Mouse (Mus musculus): ENCODE results near the gene Vash2. TPM values are rescaled to one million over a fixed set of nuclear protein-coding genes. Genes with fewer than 3 reads are reported as not detected.
"Not testable (repeated sequence)": the region's sequence is repeated elsewhere in the genome, so short reads cannot be mapped to it uniquely, and the experiment has no call there.

Gene Vash2
- 66.2 and 75.8 TPM in 2 replicates for polyA plus RNA-seq (2014; fragmentation: Nextera tagmentation; extraction: Ambion mirVana)

DNA sequence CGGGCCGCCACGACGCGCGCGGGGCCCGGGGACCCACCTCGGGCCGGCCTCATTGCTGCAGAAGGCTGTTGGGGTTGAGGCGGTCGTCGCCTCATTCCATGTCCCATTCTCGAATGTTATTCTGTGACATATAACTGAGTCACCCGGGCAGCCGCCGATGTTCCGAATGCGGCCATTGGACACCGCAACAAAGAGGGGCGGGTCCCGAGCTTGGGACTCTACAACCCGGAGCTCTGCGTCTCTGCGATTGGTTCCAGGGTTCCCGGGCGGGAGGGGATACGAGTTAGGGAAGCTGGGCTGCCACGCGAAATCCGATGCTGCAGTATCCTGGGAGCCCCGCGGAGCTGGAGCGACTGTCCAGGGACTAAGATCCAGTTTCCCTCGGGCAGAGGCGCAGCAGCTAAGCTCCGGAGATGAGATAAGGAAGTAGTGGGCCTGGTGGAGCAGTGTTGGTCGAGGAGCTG lies at the start of gene Vash2:
Gene Vash2, minus strand, starts transcription at position 197 of the 464 bp plus-strand sequence.
- peak within 1 kb of the TSS; percentile 96 for H3K9ac ChIP-seq (ENCODE audit: low read depth, low read length)
- peak within 1 kb of the TSS; percentile 79 for H3K4me3 ChIP-seq (ENCODE audit: low read depth, low read length)
- WGBS (ENCODE audit: insufficient replicate concordance): under 1% methylated on average over 35 of the region's 38 CpGs
- no peaks in the 10 kb centered on the region for H3K27me3 ChIP-seq (ENCODE audit: control insufficient read depth, insufficient read depth, low read length)
- H3K4me2 ChIP-seq: peak within 1 kb of the TSS; percentile 95
- H3K27ac ChIP-seq (ENCODE audit: low read depth, low read length): peak within 1 kb of the TSS; percentile 95
- peaks cover 5% of the 10 kb centered on the region; the same call in 1 of the 2 replicates for H3K36me3 ChIP-seq (ENCODE audit: control insufficient read depth, insufficient read depth, low read length)
- ATAC-seq (replicated peaks; ENCODE audit: insufficient number of reproducible peaks, low FRiP score, low TSS enrichment): peak; percentile 93
- no peaks in the 10 kb centered on the region for H3K9me3 ChIP-seq (replicated peaks; ENCODE audit: control insufficient read depth, low read length)
- H3K4me1 ChIP-seq (ENCODE audit: control insufficient read depth, insufficient read depth, low read length): peaks cover 40% of the 10 kb centered on the region

DNA sequence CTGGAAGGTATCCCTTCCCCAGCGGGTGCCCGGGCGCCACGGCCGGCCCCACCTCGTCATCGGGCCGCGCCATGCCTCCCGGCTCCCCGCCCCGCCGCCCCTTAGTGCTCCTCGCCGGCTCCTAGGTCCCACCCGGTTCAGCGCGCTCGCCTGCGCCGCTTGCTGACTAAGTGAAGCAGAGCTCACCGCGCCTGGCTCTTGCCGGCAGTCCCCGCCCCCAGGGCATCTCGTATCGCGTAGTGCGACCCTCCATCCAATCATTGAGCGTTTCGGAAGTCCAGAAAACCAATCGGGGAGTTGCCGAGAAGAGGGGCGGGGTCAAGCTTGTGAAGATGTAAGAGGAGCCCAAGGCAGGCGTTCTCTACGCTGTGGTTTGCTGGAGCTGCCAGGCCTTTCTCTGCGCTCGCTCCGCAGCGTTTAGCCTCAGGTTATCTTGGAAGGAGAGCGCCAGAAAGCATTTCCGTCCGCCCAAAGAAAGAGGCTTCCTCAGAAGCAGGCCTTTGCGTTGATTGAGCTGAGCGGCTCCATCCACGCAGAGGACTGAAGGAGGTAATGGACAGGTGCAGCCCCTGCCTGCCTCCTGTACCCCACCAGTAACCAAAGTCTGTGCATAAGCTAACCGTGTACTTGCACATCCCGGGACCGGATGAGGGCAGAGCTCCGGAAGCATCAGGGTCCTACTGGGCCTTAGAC lies 47.1 kb upstream of the Vash2 start, which contains the start of gene Flvcr1:
Gene Flvcr1, minus strand, starts transcription at position 138 of the 693 bp plus-strand sequence.
- Histone ChIP-seq H3K36me3 (ENCODE audit: control insufficient read depth, insufficient read depth, low read length) (peaks cover 2% of the 10 kb centered on the region; the same call in 1 of the 2 replicates), H3K4me3 (ENCODE audit: low read depth, low read length) (peak within 1 kb of the TSS; percentile 85), H3K4me2 (peak within 1 kb of the TSS; percentile 99), H3K9me3 (replicated peaks; ENCODE audit: control insufficient read depth, low read length) (no peaks in the 10 kb centered on the region), H3K9ac (ENCODE audit: low read depth, low read length) (peak within 1 kb of the TSS; percentile 94), H3K27ac (ENCODE audit: low read depth, low read length) (peak within 1 kb of the TSS; percentile 91), H3K4me1 (ENCODE audit: control insufficient read depth, insufficient read depth, low read length) (0 out of 2 replicates have a peak, but pooled peaks cover 8% of the 10 kb centered on the region), H3K27me3 (ENCODE audit: control insufficient read depth, insufficient read depth, low read length) (no peaks in the 10 kb centered on the region)
- peak; percentile 98 for ATAC-seq (replicated peaks; ENCODE audit: insufficient number of reproducible peaks, low FRiP score, low TSS enrichment)
- WGBS (ENCODE audit: insufficient replicate concordance): under 1% methylated on average over 50 of the region's 50 CpGs

DNA sequence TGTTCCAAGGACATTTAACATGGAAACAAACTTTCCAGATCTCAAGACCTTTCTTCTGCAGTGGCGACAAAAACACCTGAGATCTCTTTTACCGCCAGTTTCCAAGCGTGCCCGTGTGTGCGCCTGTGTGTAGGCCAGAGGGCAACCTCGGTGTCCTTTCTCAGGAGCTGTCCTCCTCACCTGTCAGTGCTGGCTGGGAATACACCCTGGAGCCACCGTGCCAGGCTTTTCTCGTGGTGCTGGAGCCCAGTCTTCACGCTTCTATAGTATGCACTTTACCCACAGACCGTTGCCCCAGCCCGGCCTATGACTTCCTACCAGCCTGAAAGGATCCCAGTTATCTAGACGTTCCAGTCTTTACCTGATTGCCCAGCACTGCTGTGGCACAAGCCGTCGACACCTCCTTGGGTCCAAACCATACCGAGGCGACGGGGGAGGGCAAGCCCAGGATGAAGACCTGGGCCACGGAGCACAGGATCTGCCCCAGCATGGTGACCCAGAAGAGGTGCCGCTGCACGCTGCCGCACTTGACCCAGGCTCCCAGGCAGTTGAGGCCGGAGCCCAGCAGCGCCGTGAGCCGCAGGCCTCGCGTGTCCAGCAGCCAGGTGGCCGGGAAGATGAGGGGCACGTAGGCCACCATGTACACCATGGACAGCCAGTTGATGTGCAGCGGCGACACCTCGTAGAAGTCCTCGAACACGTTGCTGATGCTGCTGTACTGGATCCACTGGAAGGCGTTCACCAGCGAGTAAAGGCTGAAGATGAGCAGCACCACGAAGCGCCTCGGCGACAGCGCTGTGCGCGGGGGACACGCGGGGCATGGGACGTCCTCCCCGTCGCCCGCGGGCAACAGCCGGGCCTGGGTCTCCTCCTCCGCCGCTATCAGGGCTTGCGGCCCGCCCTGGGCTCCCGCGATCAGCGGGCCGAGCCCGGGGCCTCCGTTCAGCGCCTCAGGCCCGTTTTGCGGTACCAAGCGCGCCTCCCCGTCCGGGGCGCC lies 46.2 kb upstream of the Vash2 start:
- no peaks in the 10 kb centered on the region for H3K27me3 ChIP-seq (ENCODE audit: control insufficient read depth, insufficient read depth, low read length)
- ATAC-seq (replicated peaks; ENCODE audit: insufficient number of reproducible peaks, low FRiP score, low TSS enrichment): peak; percentile 40; the same call in 1 of the 2 replicates
- no peaks in the 10 kb centered on the region for H3K9me3 ChIP-seq (replicated peaks; ENCODE audit: control insufficient read depth, low read length)
- peak overlapping the region; percentile 94 for H3K9ac ChIP-seq (ENCODE audit: low read depth, low read length)
- H3K4me2 ChIP-seq: peak overlapping the region; percentile 99
- peak overlapping the region; percentile 91 for H3K27ac ChIP-seq (ENCODE audit: low read depth, low read length)
- H3K4me3 ChIP-seq (ENCODE audit: low read depth, low read length): peak overlapping the region; percentile 85
- 3% methylated on average over 64 of the region's 69 CpGs for WGBS (ENCODE audit: insufficient replicate concordance)
- H3K36me3 ChIP-seq (ENCODE audit: control insufficient read depth, insufficient read depth, low read length): peaks cover 5% of the 10 kb centered on the region; the same call in 1 of the 2 replicates
- 0 out of 2 replicates have a peak, but pooled peaks cover 8% of the 10 kb centered on the region for H3K4me1 ChIP-seq (ENCODE audit: control insufficient read depth, insufficient read depth, low read length)

DNA sequence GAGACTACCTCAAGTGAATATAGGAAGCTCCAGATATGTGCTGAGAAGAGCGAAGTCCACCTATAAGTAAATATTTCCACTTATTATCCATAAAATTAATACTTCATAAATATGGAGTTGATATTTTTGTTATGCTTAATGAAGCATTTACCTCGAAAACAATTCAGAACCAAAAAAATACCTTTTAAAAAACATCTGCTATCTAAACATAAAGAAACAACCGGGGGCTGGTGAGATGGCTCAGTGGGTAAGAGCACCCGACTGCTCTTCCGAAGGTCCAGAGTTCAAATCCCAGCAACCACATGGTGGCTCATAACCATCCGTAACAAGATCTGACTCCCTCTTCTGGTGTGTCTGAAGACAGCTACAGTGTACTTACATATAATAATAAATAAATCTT lies 44.7 kb upstream of the Vash2 start:
- ATAC-seq (replicated peaks; ENCODE audit: insufficient number of reproducible peaks, low FRiP score, low TSS enrichment); H3K9ac ChIP-seq (ENCODE audit: low read depth, low read length); H3K4me3 ChIP-seq (ENCODE audit: low read depth, low read length); H3K36me3 ChIP-seq (ENCODE audit: control insufficient read depth, insufficient read depth, low read length); H3K4me2 ChIP-seq; H3K27me3 ChIP-seq (ENCODE audit: control insufficient read depth, insufficient read depth, low read length); H3K27ac ChIP-seq (ENCODE audit: low read depth, low read length); H3K4me1 ChIP-seq (ENCODE audit: control insufficient read depth, insufficient read depth, low read length); H3K9me3 ChIP-seq (replicated peaks; ENCODE audit: control insufficient read depth, low read length): not testable (repeated sequence)
- WGBS (ENCODE audit: insufficient replicate concordance): 89% methylated on average over 5 of the region's 6 CpGs

DNA sequence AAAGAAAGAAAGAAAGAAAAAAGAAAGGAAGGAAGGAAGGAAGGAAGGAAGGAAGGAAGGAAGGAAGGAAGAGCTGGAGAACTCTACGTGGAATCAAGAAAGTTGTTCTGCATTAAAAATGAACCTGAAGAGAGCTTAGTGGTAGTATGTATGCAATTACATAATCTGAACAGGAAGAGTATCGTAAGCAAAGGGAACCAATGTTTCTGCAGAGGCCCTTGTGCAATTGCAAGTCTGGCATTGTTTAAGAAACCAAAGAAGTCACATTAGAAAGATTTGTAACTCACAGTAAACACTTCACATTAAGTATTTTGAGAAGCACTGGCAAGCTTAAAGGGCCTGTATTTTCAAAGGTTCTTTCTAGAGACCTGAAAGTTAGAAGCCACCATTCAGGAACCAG lies 44.0 kb upstream of the Vash2 start:
- Histone ChIP-seq H3K27me3 (ENCODE audit: control insufficient read depth, insufficient read depth, low read length) (no peaks in the 10 kb centered on the region), H3K4me3 (ENCODE audit: low read depth, low read length) (no peak overlapping the region), H3K27ac (ENCODE audit: low read depth, low read length) (no peak overlapping the region), H3K36me3 (ENCODE audit: control insufficient read depth, insufficient read depth, low read length) (peaks cover 9% of the 10 kb centered on the region; the same call in 1 of the 2 replicates), H3K4me2 (no peak overlapping the region), H3K9ac (ENCODE audit: low read depth, low read length) (no peak overlapping the region), H3K4me1 (ENCODE audit: control insufficient read depth, insufficient read depth, low read length) (0 out of 2 replicates have a peak, but pooled peaks cover 8% of the 10 kb centered on the region), H3K9me3 (replicated peaks; ENCODE audit: control insufficient read depth, low read length) (no peaks in the 10 kb centered on the region)
- 93% methylated on average over 2 of the region's 2 CpGs for WGBS (ENCODE audit: insufficient replicate concordance)
- ATAC-seq (replicated peaks; ENCODE audit: insufficient number of reproducible peaks, low FRiP score, low TSS enrichment): no peak

DNA sequence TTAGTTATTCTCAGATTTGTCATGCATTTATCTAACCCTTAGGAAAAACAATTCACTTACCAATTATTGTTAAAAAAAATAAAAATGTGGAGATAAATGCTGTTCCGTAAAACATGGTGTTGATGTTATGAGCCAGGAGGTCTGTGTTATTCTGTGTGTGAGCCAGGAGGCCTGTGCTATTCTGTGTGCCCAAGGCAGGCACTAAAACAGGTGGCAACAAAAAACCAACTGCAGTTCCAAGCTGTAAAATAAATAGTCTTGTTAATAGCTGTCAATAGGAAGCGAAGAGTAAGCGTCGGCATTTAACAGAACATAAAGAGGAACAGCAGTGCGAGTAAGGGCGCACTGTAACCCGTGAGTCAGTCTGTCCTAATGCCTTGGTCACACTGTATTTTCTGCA lies 41.9 kb upstream of the Vash2 start:
- Histone ChIP-seq H3K4me2 (no peak overlapping the region), H3K27me3 (ENCODE audit: control insufficient read depth, insufficient read depth, low read length) (no peaks in the 10 kb centered on the region), H3K4me3 (ENCODE audit: low read depth, low read length) (no peak overlapping the region), H3K9me3 (replicated peaks; ENCODE audit: control insufficient read depth, low read length) (no peaks in the 10 kb centered on the region), H3K4me1 (ENCODE audit: control insufficient read depth, insufficient read depth, low read length) (0 out of 2 replicates have a peak, but pooled peaks cover 3% of the 10 kb centered on the region), H3K27ac (ENCODE audit: low read depth, low read length) (no peak overlapping the region), H3K9ac (ENCODE audit: low read depth, low read length) (no peak overlapping the region), H3K36me3 (ENCODE audit: control insufficient read depth, insufficient read depth, low read length) (peaks cover 9% of the 10 kb centered on the region; the same call in 1 of the 2 replicates)
- ATAC-seq (replicated peaks; ENCODE audit: insufficient number of reproducible peaks, low FRiP score, low TSS enrichment): no peak
- 88% methylated on average over 7 of the region's 7 CpGs for WGBS (ENCODE audit: insufficient replicate concordance)

DNA sequence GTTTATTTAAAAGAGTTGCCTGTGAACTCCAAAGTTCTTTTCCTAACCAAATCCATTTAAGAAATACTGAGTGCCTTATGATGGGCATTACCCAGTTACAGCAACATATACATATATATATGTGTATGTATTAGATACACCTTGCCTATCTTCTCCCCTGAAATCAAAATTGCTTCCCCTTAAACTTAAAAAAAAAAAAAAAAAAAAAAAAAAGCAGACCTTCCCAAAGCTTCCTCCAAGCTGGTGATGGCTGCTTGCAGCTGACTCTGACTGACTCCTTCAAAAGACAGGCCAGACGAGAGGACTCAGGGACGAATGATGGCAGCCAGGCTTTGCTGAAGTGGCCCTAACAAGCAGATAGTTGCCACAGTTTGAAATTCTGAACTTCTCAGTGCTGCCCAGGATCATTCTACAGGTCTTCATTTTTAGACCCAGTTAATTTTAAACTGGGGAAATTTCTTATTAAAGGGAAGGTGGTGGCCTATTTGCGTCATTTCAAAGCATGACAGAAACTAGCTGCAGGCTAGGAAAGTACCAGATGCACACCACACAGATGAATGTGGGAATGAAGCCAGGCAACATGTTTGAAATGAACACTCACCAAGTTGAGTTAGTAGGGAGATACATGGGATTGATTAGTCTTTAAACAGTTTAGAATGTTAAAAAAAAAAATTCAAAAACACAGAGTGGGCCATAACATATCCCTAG lies 41.3 kb upstream of the Vash2 start:
- H3K4me1 ChIP-seq (ENCODE audit: control insufficient read depth, insufficient read depth, low read length): 0 out of 2 replicates have a peak, but pooled peaks cover 2% of the 10 kb centered on the region
- H3K36me3 ChIP-seq (ENCODE audit: control insufficient read depth, insufficient read depth, low read length): peaks cover 9% of the 10 kb centered on the region; the same call in 1 of the 2 replicates
- no peak for ATAC-seq (replicated peaks; ENCODE audit: insufficient number of reproducible peaks, low FRiP score, low TSS enrichment)
- H3K27ac ChIP-seq (ENCODE audit: low read depth, low read length): no peak overlapping the region
- no peak overlapping the region for H3K4me3 ChIP-seq (ENCODE audit: low read depth, low read length)
- no peak overlapping the region for H3K9ac ChIP-seq (ENCODE audit: low read depth, low read length)
- no peaks in the 10 kb centered on the region for H3K9me3 ChIP-seq (replicated peaks; ENCODE audit: control insufficient read depth, low read length)
- no peak overlapping the region for H3K4me2 ChIP-seq
- WGBS (ENCODE audit: insufficient replicate concordance): 74% methylated on average over 3 of the region's 3 CpGs
- no peaks in the 10 kb centered on the region for H3K27me3 ChIP-seq (ENCODE audit: control insufficient read depth, insufficient read depth, low read length)

DNA sequence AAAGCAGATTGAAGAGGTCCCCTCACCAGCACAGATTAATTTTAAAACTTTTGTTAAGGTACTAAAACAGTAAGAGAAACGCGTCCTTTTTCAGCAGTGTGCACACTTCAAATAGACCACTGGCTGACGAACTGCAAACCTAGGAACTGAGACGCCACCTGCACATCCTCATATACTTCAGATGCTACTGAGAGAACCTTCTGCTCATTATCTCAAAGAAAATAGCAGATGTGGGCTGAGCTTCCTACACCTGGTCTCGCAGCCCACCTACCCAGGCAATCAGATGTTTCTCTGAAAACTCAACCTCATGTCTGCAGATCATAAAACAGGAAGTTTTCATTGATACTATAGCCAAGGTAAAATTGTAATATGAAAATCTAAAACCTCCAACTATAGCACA lies 40.7 kb upstream of the Vash2 start:
- no peak overlapping the region for H3K4me2 ChIP-seq
- 91% methylated on average over 5 of the region's 5 CpGs for WGBS (ENCODE audit: insufficient replicate concordance)
- H3K4me1 ChIP-seq (ENCODE audit: control insufficient read depth, insufficient read depth, low read length): no peaks in the 10 kb centered on the region
- ATAC-seq (replicated peaks; ENCODE audit: insufficient number of reproducible peaks, low FRiP score, low TSS enrichment): no peak
- no peak overlapping the region for H3K4me3 ChIP-seq (ENCODE audit: low read depth, low read length)
- H3K27me3 ChIP-seq (ENCODE audit: control insufficient read depth, insufficient read depth, low read length): no peaks in the 10 kb centered on the region
- H3K9ac ChIP-seq (ENCODE audit: low read depth, low read length): no peak overlapping the region
- no peaks in the 10 kb centered on the region for H3K9me3 ChIP-seq (replicated peaks; ENCODE audit: control insufficient read depth, low read length)
- H3K36me3 ChIP-seq (ENCODE audit: control insufficient read depth, insufficient read depth, low read length): peaks cover 9% of the 10 kb centered on the region; the same call in 1 of the 2 replicates
- H3K27ac ChIP-seq (ENCODE audit: low read depth, low read length): no peak overlapping the region
